Mouse (Mus musculus) heart, adult 2 months (tissue): Measurements from ENCODE around the gene Fbxo2. TPM values are rescaled to one million over a fixed set of nuclear protein-coding genes. Genes with fewer than 3 reads are reported as not detected.

ENCODE experiments used
- DNase-seq, 2 experiments: peaks; one replicate each; pipeline ENCODE4 v3.0.0; 2021
- H3K27ac ChIP-seq: fragments of 200-600 bp; 2 replicates; pipeline ENCODE4 v1.8.1; 2022
- H3K27me3 ChIP-seq: fragments of 200-500 bp; 2 replicates; pipeline ENCODE4 v1.6.1; 2012; ENCODE audit warnings: mild to moderate bottlenecking, low read length, inconsistent platforms, mixed read lengths; ENCODE audit not compliant: control insufficient read depth, insufficient read depth
- H3K36me3 ChIP-seq: fragments of 200-500 bp; 2 replicates; pipeline ENCODE4 v1.6.1; 2012; ENCODE audit warnings: low read length, inconsistent platforms; ENCODE audit not compliant: control insufficient read depth, insufficient read depth
- H3K4me1 ChIP-seq: fragments of 200-500 bp; 2 replicates; pipeline ENCODE4 v1.6.1; 2011; ENCODE audit warnings: low read length; ENCODE audit not compliant: control insufficient read depth, insufficient read depth
- H3K4me3 ChIP-seq: fragments of 200-600 bp; 2 replicates; pipeline ENCODE4 v1.8.1; 2022
- H3K79me2 ChIP-seq: fragments of 200-500 bp; replicated peaks from 2 replicates; pipeline ENCODE4 v1.6.1; 2012; ENCODE audit warnings: mild to moderate bottlenecking, inconsistent platforms, low read length, moderate library complexity, mixed read lengths; ENCODE audit not compliant: control insufficient read depth, insufficient read depth
- H3K9ac ChIP-seq: fragments of 200-500 bp; 2 replicates; pipeline ENCODE4 v1.6.1; 2012; ENCODE audit warnings: low read depth, mild to moderate bottlenecking, control low read depth, inconsistent platforms, low read length, mixed read lengths
- CTCF ChIP-seq: fragments of 200-600 bp; IDR thresholded peaks from 2 replicates; pipeline ENCODE4 v1.8.1; 2022; ENCODE audit warnings: antibody characterized with exemption, mild to moderate bottlenecking, moderate library complexity
- EP300 ChIP-seq: fragments of 200-500 bp; IDR thresholded peaks from 2 replicates; pipeline ENCODE4 v1.6.1; 2011; ENCODE audit warnings: low read depth, low read length, control low read depth; ENCODE audit not compliant: insufficient read depth
- POLR2A ChIP-seq: fragments of 200-500 bp; IDR thresholded peaks from 2 replicates; pipeline ENCODE4 v1.6.1; 2011; ENCODE audit warnings: mild to moderate bottlenecking, low read depth, low read length, control low read depth; ENCODE audit not compliant: insufficient read depth
- WGBS: fragments of 180-500 bp; shearing (Covaris S2); methylation state at CpG from one replicate; pipeline ENCODE4 v1.1.7; 2018; 5-methylcytosine and 5-hydroxymethylcytosine counted together
- intact Hi-C: fragments of 180-260 bp; cut with DNase I; formaldehyde crosslinking; loops from one replicate; pipeline ENCODE4 v1.15.1; 2025
- polyA plus RNA-seq: library from polyadenylated mRNA; depleted of rRNA; stranded (reverse); fragments of >200 nt; gene quantifications from 2 replicates; pipeline ENCODE4 v1.2.3, GENCODE M21; 2012
- total RNA-seq, 2 experiments: library from RNA; stranded (reverse); gene quantifications; 2 replicates each; pipeline ENCODE4 v1.2.3; 2021

The Fbxo2 gene
- total and polyA plus RNA-seq, 3 experiments = 0.31 to 0.47 TPM; not detected in 1

GRCm38 (mm10) chr4:148158436-148159348 lies 1.7 kb upstream of the Fbxo2 start:
- 38% methylated on average over 27 of the region's 27 CpGs for WGBS
- Histone ChIP-seq H3K4me3 (peak overlapping the region; percentile 67), H3K4me1 (peaks cover 1% of the 10 kb centered on the region; the same call in 1 of the 2 replicates), H3K27ac (peak overlapping the region; percentile 1; the same call in 1 of the 2 replicates), H3K79me2 (no peaks in the 10 kb centered on the region), H3K27me3 (no peaks in the 10 kb centered on the region), H3K36me3 (no peaks in the 10 kb centered on the region), H3K9ac (peak overlapping the region; percentile 42; the same call in 1 of the 2 replicates)
- TF ChIP-seq POLR2A = no peak
- no peak for TF ChIP-seq CTCF
- DNase-seq = no peak
- intact Hi-C loops = no loop called here

- Histone ChIP-seq H3K4me3 (peak overlapping the region; percentile 67), H3K36me3 (no peaks in the 10 kb centered on the region), H3K27me3 (peaks cover 3% of the 10 kb centered on the region; the same call in 1 of the 2 replicates), H3K27ac (peak overlapping the region; percentile 64), H3K9ac (peak overlapping the region; percentile 94), H3K79me2 (no peaks in the 10 kb centered on the region), H3K4me1 (peaks cover 1% of the 10 kb centered on the region; the same call in 1 of the 2 replicates)
- TF ChIP-seq EP300 (no peak), POLR2A (peak; percentile 56; the same call in 1 of the 2 replicates), CTCF (peak; percentile 21)
- DNase-seq = peak; percentile 86 to 91
- 2% methylated on average over 55 of the region's 55 CpGs for WGBS
- intact Hi-C loops = no loop called here
These were observed 631 bp upstream of the Fbxo2 start for GRCm38 (mm10) chr4:148159544-148160435.

- H3K9ac ChIP-seq = peak overlapping the region; percentile 14
- peaks cover 1% of the 10 kb centered on the region; the same call in 1 of the 2 replicates for H3K4me1 ChIP-seq
- peak; percentile 75 to 84 for DNase-seq
- 0% methylated on average over 29 of the region's 29 CpGs for WGBS
- H3K27ac ChIP-seq = no peak overlapping the region
- intact Hi-C loops = loop anchor here (1.0 kb wide), 1 partner anchor 24 kb away; no protein-coding TSS in a partner anchor
- H3K27me3 ChIP-seq = peaks cover 7% of the 10 kb centered on the region; the same call in 1 of the 2 replicates
- no peaks in the 10 kb centered on the region for H3K36me3 ChIP-seq
- TF ChIP-seq EP300 (no peak), CTCF (peak; percentile 84)
- peak overlapping the region; percentile 40 for H3K4me3 ChIP-seq
- no peaks in the 10 kb centered on the region for H3K79me2 ChIP-seq
These were observed 3.6 kb downstream of the Fbxo2 start for GRCm38 (mm10) chr4:148164002-148164439.

- H3K27me3 ChIP-seq = peaks cover 7% of the 10 kb centered on the region; the same call in 1 of the 2 replicates
- no peak overlapping the region for H3K27ac ChIP-seq
- no peaks in the 10 kb centered on the region for H3K36me3 ChIP-seq
- intact Hi-C loops = loop anchor here (1.0 kb wide), 1 partner anchor 24 kb away; no protein-coding TSS in a partner anchor
- no peak overlapping the region for H3K9ac ChIP-seq
- 2% methylated on average over 16 of the region's 16 CpGs for WGBS
- no peaks in the 10 kb centered on the region for H3K4me1 ChIP-seq
- no peak for TF ChIP-seq CTCF
- no peak for TF ChIP-seq EP300
- no peak for TF ChIP-seq POLR2A
- no peak for DNase-seq
- H3K4me3 ChIP-seq = no peak overlapping the region; the same call in 1 of the 2 replicates
- no peaks in the 10 kb centered on the region for H3K79me2 ChIP-seq
These were observed 4.0 kb downstream of the Fbxo2 start for GRCm38 (mm10) chr4:148164461-148164860.

- H3K36me3 ChIP-seq = no peaks in the 10 kb centered on the region
- intact Hi-C loops = loop anchor here (5.0 kb wide), 1 partner anchor 442 kb away; no protein-coding TSS in a partner anchor
- H3K4me1 ChIP-seq = no peaks in the 10 kb centered on the region
- no peak for DNase-seq
- H3K27me3 ChIP-seq = peaks cover 7% of the 10 kb centered on the region; the same call in 1 of the 2 replicates
- WGBS = 12% methylated on average over 17 of the region's 17 CpGs
- no peak for TF ChIP-seq EP300
- TF ChIP-seq CTCF = no peak
- no peak for TF ChIP-seq POLR2A
- no peak overlapping the region for H3K27ac ChIP-seq
- no peak overlapping the region for H3K9ac ChIP-seq
- no peaks in the 10 kb centered on the region for H3K79me2 ChIP-seq
- H3K4me3 ChIP-seq = no peak overlapping the region
These were observed 5.1 kb downstream of the Fbxo2 start for GRCm38 (mm10) chr4:148165551-148165950.
